Mouse (Mus musculus) megakaryocyte, embryonic 14.5 days (primary cell): Measurements from ENCODE around the gene Hlf.

ENCODE experiments used
- FLI1 ChIP-seq: IDR thresholded peaks from 2 replicates; pipeline ENCODE4 v1.6.1; 2012; ENCODE audit warnings: low read length, inconsistent platforms, mixed read lengths
- GATA1 ChIP-seq: IDR thresholded peaks from 3 replicates; pipeline ENCODE4 v1.6.1; 2012; ENCODE audit warnings: mixed read lengths, low read length, inconsistent platforms, borderline replicate concordance

DNA sequence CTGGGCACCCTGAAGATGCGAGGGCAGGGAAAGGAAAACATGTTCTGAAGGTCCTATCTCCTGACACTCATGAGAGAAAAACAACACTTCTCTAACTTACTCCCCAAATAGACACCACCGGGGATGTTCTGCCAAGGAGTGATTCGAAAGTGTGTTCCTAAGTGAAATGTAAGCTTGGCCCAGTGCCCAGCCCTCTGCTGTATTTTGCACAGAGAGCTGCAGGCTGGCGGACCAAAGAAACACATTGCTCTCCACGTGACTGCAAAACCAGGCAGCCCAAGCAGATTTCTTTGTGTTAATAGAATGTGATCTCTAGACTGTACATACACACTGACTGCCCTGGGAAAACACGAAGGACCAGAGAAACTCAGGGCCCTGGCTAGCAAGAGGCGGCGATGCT is 21.1 kb downstream of the Hlf start:
- TF ChIP-seq GATA1 (no peak), FLI1 (no peak)
